Mouse (Mus musculus) cortical plate, adult 2 months (tissue): ENCODE measurements around the gene Timm13.

ENCODE experiments used
- CTCF ChIP-seq: fragments of 200-500 bp; IDR thresholded peaks from 2 replicates; pipeline ENCODE4 v1.5.1; 2011; ENCODE audit warnings: mild to moderate bottlenecking, control low read depth, low read length; ENCODE audit not compliant: insufficient read depth; ENCODE audit errors: extremely low read depth
- POLR2A ChIP-seq: fragments of 200-500 bp; IDR thresholded peaks from 2 replicates; pipeline ENCODE4 v1.6.1; 2011; ENCODE audit warnings: mild to moderate bottlenecking, low read length, control low read depth; ENCODE audit not compliant: insufficient read depth; ENCODE audit errors: extremely low read depth

GRCm38 (mm10) chr10:80887181-80887580, 13.6 kb downstream of the Timm13 start:
- no peak for TF ChIP-seq CTCF
- TF ChIP-seq POLR2A: no peak
